Mouse (Mus musculus) brain, adult 10 weeks (tissue): ENCODE measurements around the gene Grid2. TPM values are rescaled to one million over a fixed set of nuclear protein-coding genes. Genes with fewer than 3 reads are reported as not detected.

Experiments used
- polyA plus RNA-seq: library from polyadenylated mRNA; stranded (reverse); fragments of 350-450 nt; fragmentation: Illumina TruSeq; extraction: RNeasy Lipid Tissue Mini Kit (QIAGEN cat#74804); gene quantifications from one replicate; pipeline ENCODE4 v1.2.3, GENCODE M21; 2015; ENCODE audit warnings: low read depth, low replicate concordance

The Grid2 gene
- polyA plus RNA-seq: 8.7 TPM

GRCm38 (mm10) chr6:63255826-63256555, at the start of gene Grid2:
Gene Grid2, plus strand, starts transcription at chr6:63255876.

GRCm38 (mm10) chr6:64728499-64729198, 1473.0 kb downstream of the Grid2 start, which contains the start of gene Atoh1:
Gene Atoh1, plus strand, starts transcription at chr6:64729125.

